Mouse (Mus musculus) erythroblast, embryonic 14.5 days (primary cell): ENCODE measurements around the gene Eif4ebp2. TPM values are rescaled to one million over a fixed set of nuclear protein-coding genes. Genes with fewer than 3 reads are reported as not detected.

ENCODE experiments used
- H3K27me3 ChIP-seq: 2 replicates; pipeline ENCODE4 v1.6.1; 2012; ENCODE audit warnings: inconsistent platforms; ENCODE audit not compliant: control insufficient read depth
- H3K36me3 ChIP-seq: 2 replicates; pipeline ENCODE4 v1.6.1; 2012; ENCODE audit warnings: mild to moderate bottlenecking, inconsistent platforms; ENCODE audit not compliant: control insufficient read depth
- H3K4me1 ChIP-seq: 2 replicates; pipeline ENCODE4 v1.6.1; 2012; ENCODE audit warnings: inconsistent platforms; ENCODE audit not compliant: control insufficient read depth
- H3K4me3 ChIP-seq: replicated peaks from 2 replicates; pipeline ENCODE3; 2012; ENCODE audit warnings: moderate library complexity, mild to moderate bottlenecking, inconsistent platforms
- H3K9me3 ChIP-seq: 2 replicates; pipeline ENCODE4 v1.6.1; 2012; ENCODE audit warnings: low read length, inconsistent platforms, mixed read lengths; ENCODE audit not compliant: control insufficient read depth
- GATA1 ChIP-seq: IDR thresholded peaks from 2 replicates; pipeline ENCODE4 v1.6.1; 2012; ENCODE audit warnings: low read length, inconsistent platforms, mixed read lengths
- TAL1 ChIP-seq: IDR thresholded peaks from 3 replicates; pipeline ENCODE4 v1.6.1; 2012; ENCODE audit warnings: low read length, inconsistent platforms, mixed read lengths
- polyA plus RNA-seq: library from polyadenylated mRNA; stranded (reverse); fragments of >175 nt; gene quantifications from 2 replicates; pipeline ENCODE4 v1.2.3, GENCODE M21; 2012

Eif4ebp2 gene
- polyA plus RNA-seq, 1 experiment: 6.5 TPM

GRCm38 (mm10) chr10:61385174-61385573 is 67.3 kb downstream of the Eif4ebp2 start:
- H3K4me1 ChIP-seq: peaks cover 14% of the 10 kb centered on the region
- no peak overlapping the region for H3K4me3 ChIP-seq
- peaks cover 54% of the 10 kb centered on the region for H3K27me3 ChIP-seq
- no peaks in the 10 kb centered on the region for H3K36me3 ChIP-seq
- TF ChIP-seq GATA1: no peak
- no peak for TF ChIP-seq TAL1
- H3K9me3 ChIP-seq: no peaks in the 10 kb centered on the region; the same call in 1 of the 2 replicates

- Histone ChIP-seq H3K9me3 (no peaks in the 10 kb centered on the region; the same call in 1 of the 2 replicates), H3K27me3 (peaks cover 60% of the 10 kb centered on the region), H3K4me1 (peaks cover 14% of the 10 kb centered on the region), H3K36me3 (no peaks in the 10 kb centered on the region), H3K4me3 (peak overlapping the region; percentile 59)
- TF ChIP-seq GATA1 (no peak), TAL1 (no peak)
These were observed 68.8 kb downstream of the Eif4ebp2 start for GRCm38 (mm10) chr10:61383715-61384047.

GRCm38 (mm10) chr10:61383021-61383714 is 69.3 kb downstream of the Eif4ebp2 start, which contains the start of gene Pald1:
Gene Pald1 (minus strand): TSS chr10:61383530.
- no peaks in the 10 kb centered on the region; the same call in 1 of the 2 replicates for H3K9me3 ChIP-seq
- peak within 1 kb of the TSS; percentile 59 for H3K4me3 ChIP-seq
- no peaks in the 10 kb centered on the region for H3K36me3 ChIP-seq
- peaks cover 14% of the 10 kb centered on the region for H3K4me1 ChIP-seq
- H3K27me3 ChIP-seq: peaks cover 60% of the 10 kb centered on the region
- TF ChIP-seq GATA1: no peak

GRCm38 (mm10) chr10:61382281-61382731 is 70.2 kb downstream of the Eif4ebp2 start:
- H3K9me3 ChIP-seq: no peaks in the 10 kb centered on the region; the same call in 1 of the 2 replicates
- H3K4me3 ChIP-seq: peak overlapping the region; percentile 59
- H3K36me3 ChIP-seq: no peaks in the 10 kb centered on the region

GRCm38 (mm10) chr10:61381823-61382222 is 70.6 kb downstream of the Eif4ebp2 start:
- TF ChIP-seq GATA1: no peak
- no peak for TF ChIP-seq TAL1
- Histone ChIP-seq H3K36me3 (no peaks in the 10 kb centered on the region), H3K4me1 (peaks cover 14% of the 10 kb centered on the region), H3K4me3 (no peak overlapping the region), H3K27me3 (peaks cover 60% of the 10 kb centered on the region), H3K9me3 (no peaks in the 10 kb centered on the region; the same call in 1 of the 2 replicates)

More at GRCm38 (mm10) chr10:61382281-61382731, 70.2 kb downstream of the Eif4ebp2 start:
- H3K4me1 ChIP-seq: peaks cover 14% of the 10 kb centered on the region
- TF ChIP-seq TAL1 (no peak), GATA1 (no peak)
- peaks cover 60% of the 10 kb centered on the region for H3K27me3 ChIP-seq

- no peak for TF ChIP-seq GATA1
- no peak for TF ChIP-seq TAL1
- peaks cover 14% of the 10 kb centered on the region for H3K4me1 ChIP-seq
- no peaks in the 10 kb centered on the region for H3K36me3 ChIP-seq
- no peaks in the 10 kb centered on the region; the same call in 1 of the 2 replicates for H3K9me3 ChIP-seq
- H3K4me3 ChIP-seq: no peak overlapping the region
- peaks cover 56% of the 10 kb centered on the region for H3K27me3 ChIP-seq
These were observed 72.3 kb downstream of the Eif4ebp2 start for GRCm38 (mm10) chr10:61380186-61380585.

GRCm38 (mm10) chr10:61379340-61380040 is 73.0 kb downstream of the Eif4ebp2 start:
- Histone ChIP-seq H3K4me1 (peaks cover 15% of the 10 kb centered on the region), H3K9me3 (no peaks in the 10 kb centered on the region; the same call in 1 of the 2 replicates), H3K36me3 (no peaks in the 10 kb centered on the region), H3K27me3 (peaks cover 49% of the 10 kb centered on the region), H3K4me3 (no peak overlapping the region)
- TF ChIP-seq TAL1 (no peak), GATA1 (no peak)

- TF ChIP-seq GATA1 (no peak), TAL1 (no peak)
- Histone ChIP-seq H3K4me3 (no peak overlapping the region), H3K4me1 (peaks cover 14% of the 10 kb centered on the region), H3K27me3 (peaks cover 41% of the 10 kb centered on the region), H3K36me3 (no peaks in the 10 kb centered on the region), H3K9me3 (no peaks in the 10 kb centered on the region; the same call in 1 of the 2 replicates)
These were observed 73.8 kb downstream of the Eif4ebp2 start for GRCm38 (mm10) chr10:61378698-61379097.

Other genes with a start within 250 kb of the Eif4ebp2 start
- gene Adamts14, start 179.2 kb downstream of the Eif4ebp2 start, polyA plus RNA-seq: not detected in 2 replicates
- not detected in 2 replicates for gene Prf1, start 154.8 kb downstream of the Eif4ebp2 start, polyA plus RNA-seq
- 0.04 and 0.06 TPM in 2 replicates for gene Pald1, start 69.1 kb downstream of the Eif4ebp2 start, polyA plus RNA-seq
- gene Nodal, start 34.7 kb downstream of the Eif4ebp2 start, polyA plus RNA-seq: 0.03 TPM in 1 of 2 replicates, not detected in the other
- 2.4 and 2.9 TPM in 2 replicates for gene Lrrc20, start 23.1 kb upstream of the Eif4ebp2 start, polyA plus RNA-seq
- gene Npffr1, start 142.8 kb upstream of the Eif4ebp2 start, polyA plus RNA-seq: not detected in 2 replicates
- gene Ppa1, start 195.9 kb upstream of the Eif4ebp2 start, polyA plus RNA-seq: 1.2 and 2.1 TPM in 2 replicates
- 2.9 and 4.1 TPM in 2 replicates for gene Sar1a, start 227.6 kb upstream of the Eif4ebp2 start, polyA plus RNA-seq
- 5.6 and 8.3 TPM in 2 replicates for gene Tysnd1, start 242.9 kb upstream of the Eif4ebp2 start, polyA plus RNA-seq